Comparison of ENCODE assay signal across 8 mouse cellular contexts in genomic region chr1:163930458-163930794, GRCm38 (mm10). TPM values are rescaled to one million over a fixed set of nuclear protein-coding genes. Genes with fewer than 3 reads are reported as not detected.
DNase-seq lines count a peak whose midpoint lies in the region; ATAC-seq and TF ChIP-seq lines count a peak whose summit lies in the region.

No protein-coding gene starts in this region.

- peak overlapping the region; percentile 93 for H3K4me3 ChIP-seq in spleen, adult 2 months (ENCODE audit: extremely low read depth, insufficient read depth, insufficient read length)
- peak overlapping the region; percentile 88 for H3K4me3 ChIP-seq in hindbrain, embryonic 12.5 days

- no peaks in the 10 kb centered on the region for H3K9me3 ChIP-seq in hindbrain, embryonic 12.5 days (replicated peaks)

- no peaks in the 10 kb centered on the region for H3K27me3 ChIP-seq in spleen, adult 2 months (ENCODE audit: control insufficient read depth, insufficient read depth, low read length)
- no peaks in the 10 kb centered on the region for H3K27me3 ChIP-seq in hindbrain, embryonic 12.5 days

- peaks cover 2% of the 10 kb centered on the region; the same call in 1 of the 2 replicates for H3K4me1 ChIP-seq in spleen, adult 2 months (ENCODE audit: control insufficient read depth, insufficient read depth, insufficient read length)
- peaks cover 12% of the 10 kb centered on the region for H3K4me1 ChIP-seq in hindbrain, embryonic 12.5 days

- peak in 1 of 2 experiments; percentile 12 for DNase-seq in spleen, adult 2 months (ENCODE audit: low read depth in 1 of 2, low spot score in 2 of 2)
- DNase-seq in spleen, postnatal 10 days (ENCODE audit: low spot score in 2 of 2), result no peak
- DNase-seq in c-Kit-negative CD71-positive TER-119-positive erythroid progenitor cells, embryonic 14.5 days (ENCODE audit: low read depth, low spot score), result peak; percentile 25
- DNase-seq in left cerebral cortex, postnatal 25 days (ENCODE audit: low spot score in 2 of 2), result no peak
- DNase-seq in adrenal gland, postnatal 14 days, result no peak
- DNase-seq in layer of hippocampus, adult 18-20 months (ENCODE audit: low spot score in 2 of 2), result no peak

- WGBS in spleen, adult 2 months, result 2% methylated on average over 12 of the region's 12 CpGs
- WGBS in hindbrain, embryonic 12.5 days, result 6% methylated on average over 12 of the region's 12 CpGs

- peak overlapping the region; percentile 58; the same call in 1 of the 2 replicates for H3K27ac ChIP-seq in spleen, adult 2 months (ENCODE audit: insufficient read depth, low read length)
- H3K27ac ChIP-seq in hindbrain, embryonic 12.5 days, result no peak overlapping the region

- peak overlapping the region; percentile 69 for H3K4me2 ChIP-seq in hindbrain, embryonic 12.5 days (replicated peaks)

- no peak for TF ChIP-seq POLR2A in spleen, adult 2 months (IDR thresholded peaks at IDR 0.05; ENCODE audit: low read depth, low read length)

- ATAC-seq in hindbrain, embryonic 12.5 days (ENCODE audit: low FRiP score), result no peak
- ATAC-seq in megakaryocyte progenitor cell, adult 5-6 weeks (replicated peaks; ENCODE audit: poor library complexity), result peak; percentile 38

- intact Hi-C loops in left cerebral cortex, postnatal 25 days (cut with DNase I), result no loop called here

- peaks cover 10% of the 10 kb centered on the region for H3K36me3 ChIP-seq in spleen, adult 2 months (ENCODE audit: control insufficient read depth, insufficient read depth, low read length)
- H3K36me3 ChIP-seq in hindbrain, embryonic 12.5 days, result peaks cover 19% of the 10 kb centered on the region

- TF ChIP-seq CTCF in spleen, adult 2 months (IDR thresholded peaks at IDR 0.05; ENCODE audit: extremely low read depth, insufficient read depth, insufficient read length, insufficient replicate concordance), result no peak

- H3K9ac ChIP-seq in hindbrain, embryonic 12.5 days, result peak overlapping the region; percentile 93

RNA-seq across cellular contexts. Expression of gene Scyl3, which starts 1.5 kb away (rescaled TPM):
- polyA plus RNA-seq in spleen, adult 2 months (2012; rRNA removed), result 8.5 TPM in 2 replicates
- polyA plus RNA-seq in hindbrain, embryonic 12.5 days (2016; fragmentation: Nextera tagmentation; extraction: Ambion mirVana), result 24.0 and 25.3 TPM in 2 replicates
- 28.1 and 39.6 TPM in 2 replicates for total RNA-seq in megakaryocyte progenitor cell, adult 5-6 weeks (2015)
- 14.5 and 16.9 TPM in 2 replicates for total RNA-seq in megakaryocyte progenitor cell, adult 5-6 weeks (2017)
- total RNA-seq in left cerebral cortex, postnatal 25 days (2021), result 10 to 100 TPM; 20.5 to 23.8 TPM
- 17.2 and 21.4 TPM in 2 replicates for total RNA-seq in adrenal gland, postnatal 14 days (2021)
- total RNA-seq in layer of hippocampus, adult 18-20 months (2021), result 10 to 100 TPM; 19.7 to 19.8 TPM
